Mouse (Mus musculus) embryonic facial prominence, embryonic 12.5 days (tissue): ENCODE measurements at regions not wholly inside any gene's neighbourhood (a gene's known extent, or its start where the extent isn't known, plus 50 kb on each side); places are given as distances from the start of the nearest gene placed in this dataset.

Experiments used
- ATAC-seq: fragments of 200-750 bp; cut with Nextera tagmentation; 2 replicates; pipeline ENCODE4 v1.8.0; 2017; ENCODE audit not compliant: insufficient number of reproducible peaks, insufficient read depth, low FRiP score, low TSS enrichment
- H3K27ac ChIP-seq: fragments of 300-500 bp; sonication (generic); 2 replicates; pipeline ENCODE4 v1.5.1; 2016; ENCODE audit warnings: mild to moderate bottlenecking
- H3K27me3 ChIP-seq: fragments of 300-500 bp; sonication (generic); 2 replicates; pipeline ENCODE4 v1.6.1; 2016; ENCODE audit warnings: mild to moderate bottlenecking, moderate library complexity
- H3K36me3 ChIP-seq: fragments of 300-500 bp; sonication (generic); 2 replicates; pipeline ENCODE4 v1.6.1; 2016; ENCODE audit warnings: mild to moderate bottlenecking
- H3K4me1 ChIP-seq: fragments of 300-500 bp; sonication (generic); 2 replicates; pipeline ENCODE4 v1.6.1; 2016
- H3K4me2 ChIP-seq: fragments of 300-500 bp; sonication (generic); replicated peaks from 2 replicates; pipeline ENCODE4 v1.6.1; 2016; ENCODE audit warnings: mild to moderate bottlenecking, moderate library complexity
- H3K4me3 ChIP-seq: fragments of 300-500 bp; sonication (generic); 2 replicates; pipeline ENCODE4 v1.5.1; 2016; ENCODE audit warnings: mild to moderate bottlenecking
- H3K9ac ChIP-seq: fragments of 300-500 bp; sonication (generic); 2 replicates; pipeline ENCODE4 v1.6.1; 2016; ENCODE audit warnings: mild to moderate bottlenecking, moderate library complexity
- H3K9me3 ChIP-seq: fragments of 300-500 bp; sonication (generic); 2 replicates; pipeline ENCODE4 v1.6.1; 2016; ENCODE audit warnings: mild to moderate bottlenecking, moderate library complexity
- WGBS: fragments of 180-500 bp; shearing (Covaris S2); methylation state at CpG from one replicate; pipeline ENCODE4 v1.1.7; 2016; 5-methylcytosine and 5-hydroxymethylcytosine counted together

- ATAC-seq = no peak
- no peaks in the 10 kb centered on the region for H3K27me3 ChIP-seq
- no peak overlapping the region for H3K27ac ChIP-seq
- H3K9ac ChIP-seq = no peak overlapping the region
- H3K4me1 ChIP-seq = no peaks in the 10 kb centered on the region
- no peak overlapping the region for H3K4me3 ChIP-seq
- no peaks in the 10 kb centered on the region for H3K9me3 ChIP-seq
- 79% methylated on average over 5 of the region's 5 CpGs for WGBS
- no peak overlapping the region for H3K4me2 ChIP-seq
- H3K36me3 ChIP-seq = no peaks in the 10 kb centered on the region
Measured at GRCm38 (mm10) chr11:34153749-34154525, 54.0 kb downstream of the Foxi1 start.

DNA sequence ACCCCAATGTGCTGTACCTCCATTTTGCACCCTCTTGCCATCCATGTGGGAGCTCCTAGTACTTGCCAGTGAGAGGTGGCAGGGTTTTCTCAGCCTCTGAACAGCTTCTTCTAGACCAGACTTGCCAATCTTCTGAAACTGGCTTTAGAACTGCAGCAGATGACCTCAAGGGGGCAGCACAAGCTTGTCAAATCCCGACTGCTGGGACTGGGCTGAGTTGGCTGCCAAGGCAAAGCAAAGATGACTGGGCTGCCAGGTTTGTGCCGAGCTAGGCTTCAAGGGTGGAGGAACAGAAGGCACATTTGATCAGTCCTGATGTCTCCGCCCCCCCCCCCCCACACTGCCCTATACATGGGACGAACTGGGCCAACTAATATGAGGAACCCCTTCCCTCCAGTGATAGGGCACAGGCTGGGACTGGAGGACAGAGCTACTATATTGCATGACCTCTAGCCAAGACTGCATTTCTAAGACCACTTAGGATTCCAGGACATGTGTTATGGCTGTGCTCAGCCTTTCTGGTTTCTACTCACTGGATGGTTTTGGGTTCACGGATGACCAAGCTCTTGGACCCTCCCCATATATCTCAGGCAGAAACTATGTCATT, 51.1 kb upstream of the 4930469K13Rik start:
- H3K27me3 ChIP-seq = no peaks in the 10 kb centered on the region
- no peak overlapping the region for H3K4me3 ChIP-seq
- no peaks in the 10 kb centered on the region for H3K36me3 ChIP-seq
- 38% methylated on average over 5 of the region's 5 CpGs for WGBS
- ATAC-seq = 0 out of 2 replicates have a peak, but pooled peaks have one; percentile 22
- no peaks in the 10 kb centered on the region for H3K4me1 ChIP-seq
- H3K9me3 ChIP-seq = no peaks in the 10 kb centered on the region
- no peak overlapping the region for H3K9ac ChIP-seq
- no peak overlapping the region for H3K27ac ChIP-seq
- no peak overlapping the region for H3K4me2 ChIP-seq
